Mouse (Mus musculus) small intestine, adult 2 months (tissue): ENCODE data around the gene Dnah7c.

ENCODE experiments used
- CTCF ChIP-seq: fragments of 200-500 bp; IDR thresholded peaks from 2 replicates; pipeline ENCODE4 v1.5.1; 2012; ENCODE audit warnings: low read depth, mild to moderate bottlenecking, control low read depth, inconsistent platforms, low read length, moderate library complexity, mixed read lengths; ENCODE audit not compliant: insufficient replicate concordance, insufficient read length; ENCODE audit errors: extremely low read depth
- POLR2A ChIP-seq: fragments of 200-500 bp; IDR thresholded peaks from 2 replicates; pipeline ENCODE4 v1.6.1; 2012; ENCODE audit warnings: low read depth, mild to moderate bottlenecking, control low read depth, inconsistent platforms, low read length, moderate library complexity

- TF ChIP-seq CTCF (no peak), POLR2A (no peak)
Measured at GRCm38 (mm10) chr1:46408324-46409115, 16.9 kb upstream of the Dnah7c start.
